In genomic region chr16:70334812-70335211, GRCm38 (mm10) we compare ENCODE assay signal across 20 mouse cellular contexts. TPM values are rescaled to one million over a fixed set of nuclear protein-coding genes. Genes with fewer than 3 reads are reported as not detected.
DNase-seq lines count a peak whose midpoint lies in the region; ATAC-seq and TF ChIP-seq lines count a peak whose summit lies in the region.
"Had no signal": no experiment of that assay in that cellular context is flagged by ENCODE, and none has a peak within 500 bp of the region (broad histone marks: within the 10 kb centered on the region; RNA-seq: fewer than 3 reads in every experiment).

No protein-coding gene starts in this region.

- 0 out of 2 replicates have a peak overlapping the region, but pooled peaks have one; percentile 12 for H3K27ac ChIP-seq in layer of hippocampus, adult 2 months
- H3K27ac ChIP-seq in stomach, embryonic 16.5 days (ENCODE audit: low read length), result no peak overlapping the region
- H3K27ac ChIP-seq in stomach, postnatal 0 days (replicated peaks), result no peak overlapping the region
- H3K27ac ChIP-seq in small intestine, adult 2 months (ENCODE audit: insufficient read depth, low read depth, low read length), result 0 out of 2 replicates have a peak overlapping the region, but pooled peaks have one; percentile 34
- H3K27ac ChIP-seq: embryonic facial prominence, embryonic 10.5 days; forebrain, embryonic 13.5 days; heart, embryonic 13.5 days had no signal

- WGBS in stomach, embryonic 16.5 days, result 90% methylated on average over 5 of the region's 5 CpGs
- 84% methylated on average over 5 of the region's 5 CpGs for WGBS in stomach, postnatal 0 days
- WGBS in small intestine, adult 2 months, result 79% methylated on average over 5 of the region's 5 CpGs

- H3K36me3 ChIP-seq in stomach, embryonic 16.5 days (ENCODE audit: control insufficient read depth, insufficient read depth, low read length), result no peaks in the 10 kb centered on the region
- H3K36me3 ChIP-seq in stomach, postnatal 0 days (ENCODE audit: control insufficient read depth, insufficient read depth, low read length), result no peaks in the 10 kb centered on the region
- H3K36me3 ChIP-seq in small intestine, adult 2 months (ENCODE audit: control insufficient read depth, insufficient read depth, low read length), result no peaks in the 10 kb centered on the region
- H3K36me3 ChIP-seq: embryonic facial prominence, embryonic 10.5 days; heart, embryonic 13.5 days had no signal

- H3K9ac ChIP-seq in stomach, embryonic 16.5 days (ENCODE audit: low read length), result no peak overlapping the region
- H3K9ac ChIP-seq in stomach, postnatal 0 days (ENCODE audit: low read length), result no peak overlapping the region
- H3K9ac ChIP-seq: forebrain, embryonic 13.5 days; forebrain, postnatal 0 days; heart, embryonic 13.5 days had no signal

- H3K9me3 ChIP-seq in stomach, embryonic 16.5 days (replicated peaks; ENCODE audit: control insufficient read depth, low read length), result no peaks in the 10 kb centered on the region
- H3K9me3 ChIP-seq in stomach, postnatal 0 days (ENCODE audit: control insufficient read depth, low read length), result no peaks in the 10 kb centered on the region
- H3K9me3 ChIP-seq: embryonic facial prominence, embryonic 10.5 days; forebrain, embryonic 13.5 days; heart, embryonic 13.5 days had no signal

- TF ChIP-seq EP300 in stomach, postnatal 0 days (optimal IDR thresholded peaks at IDR 0.05), result no peak

- DNase-seq in layer of hippocampus, adult 2 months (ENCODE audit: low spot score in 2 of 2), result no peak
- DNase-seq in layer of hippocampus, postnatal 14 days (ENCODE audit: low spot score in 2 of 2), result no peak
- DNase-seq in stomach, postnatal 0 days (ENCODE audit: low spot score), result no peak
- DNase-seq in cerebellum, postnatal 10 days, result no peak
- no peak for DNase-seq in ovary, adult 18-20 months (ENCODE audit: low spot score)
- DNase-seq: adrenal gland, adult 8-10 months; adrenal gland, postnatal 36 days; cerebellum, adult 11 months; cerebellum, adult 9-10 months; cerebellum, postnatal 36 days; forebrain, postnatal 0 days; gastrocnemius, postnatal 36 days; heart, adult 11 months; heart, postnatal 36 days had no signal

- H3K4me3 ChIP-seq in layer of hippocampus, adult 2 months, result peak overlapping the region; percentile 35
- no peak overlapping the region for H3K4me3 ChIP-seq in stomach, embryonic 16.5 days (replicated peaks; ENCODE audit: low read length)
- no peak overlapping the region for H3K4me3 ChIP-seq in stomach, postnatal 0 days (ENCODE audit: low read depth, low read length)
- H3K4me3 ChIP-seq in small intestine, adult 2 months (ENCODE audit: low read depth, low read length), result no peak overlapping the region
- H3K4me3 ChIP-seq: embryonic facial prominence, embryonic 10.5 days; forebrain, embryonic 13.5 days; heart, embryonic 13.5 days had no signal

- no peak for TF ChIP-seq POLR2A in small intestine, adult 2 months (IDR thresholded peaks at IDR 0.05; ENCODE audit: low read depth, low read length)

- H3K4me1 ChIP-seq in stomach, embryonic 16.5 days (ENCODE audit: control insufficient read depth, insufficient read depth, low read length), result no peaks in the 10 kb centered on the region
- H3K4me1 ChIP-seq in stomach, postnatal 0 days (replicated peaks; ENCODE audit: control insufficient read depth, insufficient read depth), result no peaks in the 10 kb centered on the region
- no peaks in the 10 kb centered on the region for H3K4me1 ChIP-seq in small intestine, adult 2 months (ENCODE audit: control insufficient read depth, insufficient read depth, insufficient read length, low read length)
- H3K4me1 ChIP-seq: embryonic facial prominence, embryonic 10.5 days; forebrain, embryonic 13.5 days; heart, embryonic 13.5 days had no signal

- no peak overlapping the region for H3K4me2 ChIP-seq in stomach, embryonic 16.5 days (ENCODE audit: low read depth, low read length)
- no peak overlapping the region for H3K4me2 ChIP-seq in stomach, postnatal 0 days (replicated peaks; ENCODE audit: low read depth)
- H3K4me2 ChIP-seq: forebrain, embryonic 13.5 days; heart, embryonic 13.5 days had no signal

- no peaks in the 10 kb centered on the region for H3K27me3 ChIP-seq in stomach, embryonic 16.5 days (ENCODE audit: control insufficient read depth, insufficient read depth, low read length)
- no peaks in the 10 kb centered on the region for H3K27me3 ChIP-seq in stomach, postnatal 0 days (ENCODE audit: control insufficient read depth, insufficient read depth, low read length)
- no peaks in the 10 kb centered on the region for H3K27me3 ChIP-seq in small intestine, adult 2 months (ENCODE audit: control insufficient read depth, insufficient read depth, low read length)
- H3K27me3 ChIP-seq: forebrain, embryonic 13.5 days; heart, embryonic 13.5 days had no signal

- no peak for TF ChIP-seq CTCF in layer of hippocampus, adult 2 months (conservative IDR thresholded peaks at IDR 0.05)
- TF ChIP-seq CTCF in stomach, postnatal 0 days (IDR thresholded peaks at IDR 0.05; ENCODE audit: low read depth), result no peak
- no peak for TF ChIP-seq CTCF in small intestine, adult 2 months (IDR thresholded peaks at IDR 0.05; ENCODE audit: extremely low read depth, insufficient read length, insufficient replicate concordance, low read depth, low read length)

- ATAC-seq in stomach, embryonic 16.5 days (ENCODE audit: insufficient read depth, low FRiP score), result peak; percentile 40; the same call in 1 of the 2 replicates
- no peak for ATAC-seq in stomach, postnatal 0 days (ENCODE audit: low FRiP score, low TSS enrichment)
- ATAC-seq in inflammation-experienced regulatory T-cells, adult 6 months, result peak; percentile 33
- ATAC-seq: forebrain, embryonic 13.5 days; forebrain, postnatal 0 days had no signal

RNA-seq across cellular contexts. Expression of gene Gbe1, which starts 21.1 kb away (rescaled TPM):
- 1 to 10 TPM; 6.7 to 7.4 TPM for total RNA-seq in layer of hippocampus, adult 2 months (2021)
- 10 to 100 TPM in 1 of 2 experiments, 1 to 10 TPM in 1; 8.1 to 10.5 TPM for total RNA-seq in layer of hippocampus, postnatal 14 days (2021)
- 27.4 and 27.5 TPM in 2 replicates for polyA plus RNA-seq in stomach, embryonic 16.5 days (2015; fragmentation: Nextera tagmentation; extraction: Ambion mirVana)
- polyA plus RNA-seq in stomach, postnatal 0 days (2015; fragmentation: Nextera tagmentation; extraction: Ambion mirVana), result 16.6 and 18.6 TPM in 2 replicates
- polyA plus RNA-seq in inflammation-experienced regulatory T-cells, adult 6 months (2017; shearing (Covaris generic)), result 10 to 100 TPM; 11.1 to 15.4 (median 14.5) TPM
- polyA plus RNA-seq in small intestine, adult 2 months (2012; rRNA removed), result 1.4 and 2.4 TPM in 2 replicates

Comparison
In these comparisons a context has a peak if more than half of its experiments do, and no peak if none do; other contexts are left out.
1. H3K27ac ChIP-seq: peak in layer of hippocampus, adult 2 months (single experiment) and small intestine, adult 2 months (single experiment); none in stomach, embryonic 16.5 days (single experiment) and stomach, postnatal 0 days (single experiment).